Mouse (Mus musculus): ENCODE measurements around the gene Olfr690. TPM values are rescaled to one million over a fixed set of nuclear protein-coding genes. Genes with fewer than 3 reads are reported as not detected.

The Olfr690 gene
- not detected in 2 replicates for polyA plus RNA-seq (2012; rRNA removed)
- polyA plus RNA-seq (2014; fragmentation: Nextera tagmentation; extraction: Ambion mirVana), result not detected in 2 replicates

DNA sequence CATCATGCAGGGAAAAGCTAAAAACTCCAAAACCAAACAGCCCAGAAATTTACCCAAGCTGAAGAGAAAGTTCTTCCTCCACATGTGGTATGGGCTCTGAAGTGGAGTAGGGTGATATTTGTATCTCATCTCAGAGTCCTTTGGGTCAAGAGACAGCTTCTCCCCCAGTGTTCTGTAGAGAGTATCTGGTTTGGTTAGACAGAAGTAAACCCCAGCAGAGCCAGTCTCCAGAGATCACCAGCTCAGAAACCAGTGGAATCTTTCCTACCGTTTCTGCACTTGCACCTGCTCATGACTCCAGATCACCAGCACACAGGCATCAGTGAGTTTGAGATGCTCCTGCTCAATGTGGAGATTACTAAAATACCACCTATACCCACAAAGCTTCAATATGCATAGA is at the start of gene Olfr690:
Gene Olfr690, minus strand, starts transcription at position 101 of the 400 bp plus-strand sequence.
- H3K27me3 ChIP-seq (ENCODE audit: control insufficient read depth, insufficient read depth, low read length), result no peaks in the 10 kb centered on the region
- H3K4me1 ChIP-seq (ENCODE audit: control insufficient read depth, insufficient read depth, low read length), result no peaks in the 10 kb centered on the region
- ATAC-seq (ENCODE audit: low FRiP score, low read depth), result no peak
- H3K9ac ChIP-seq (ENCODE audit: low read depth, low read length, severe bottlenecking), result no peak within 1 kb of the TSS
- no peak within 1 kb of the TSS for H3K27ac ChIP-seq (replicated peaks; ENCODE audit: low read depth, low read length)
- no peak for TF ChIP-seq POLR2A (IDR thresholded peaks at IDR 0.05; ENCODE audit: borderline replicate concordance, extremely low read depth, insufficient read depth, insufficient read length)
- DNase-seq (ENCODE audit: low spot score), result no peak
- H3K9me3 ChIP-seq (ENCODE audit: control insufficient read depth, low read length), result no peaks in the 10 kb centered on the region
- H3K4me3 ChIP-seq (replicated peaks; ENCODE audit: low read length), result no peak within 1 kb of the TSS
- no peak within 1 kb of the TSS for H3K4me2 ChIP-seq (replicated peaks; ENCODE audit: low read depth, low read length, severe bottlenecking)
- no peaks in the 10 kb centered on the region for H3K36me3 ChIP-seq (ENCODE audit: control insufficient read depth, insufficient read depth, low read length)
- 85% methylated on average over 1 of the region's 1 CpGs for WGBS

- 95% methylated on average over 3 of the region's 3 CpGs for WGBS
- Histone ChIP-seq H3K27ac (replicated peaks; ENCODE audit: low read depth, low read length) (no peak overlapping the region), H3K4me1 (ENCODE audit: control insufficient read depth, insufficient read depth, low read length) (no peaks in the 10 kb centered on the region), H3K27me3 (ENCODE audit: control insufficient read depth, insufficient read depth, low read length) (no peaks in the 10 kb centered on the region), H3K9me3 (ENCODE audit: control insufficient read depth, low read length) (no peaks in the 10 kb centered on the region), H3K4me3 (replicated peaks; ENCODE audit: low read length) (no peak overlapping the region), H3K36me3 (ENCODE audit: control insufficient read depth, insufficient read depth, low read length) (peaks cover 79% of the 10 kb centered on the region), H3K4me2 (replicated peaks; ENCODE audit: low read depth, low read length, severe bottlenecking) (no peak overlapping the region), H3K9ac (ENCODE audit: low read depth, low read length, severe bottlenecking) (no peak overlapping the region)
- TF ChIP-seq POLR2A (IDR thresholded peaks at IDR 0.05; ENCODE audit: borderline replicate concordance, extremely low read depth, insufficient read depth, insufficient read length), result no peak
- DNase-seq (ENCODE audit: low spot score) (no peak), ATAC-seq (ENCODE audit: low FRiP score, low read depth) (no peak)
These were observed 46.4 kb upstream of the Olfr690 start for GRCm38 (mm10) chr7:105380329-105380728.

GRCm38 (mm10) chr7:105374866-105375265 is 41.0 kb upstream of the Olfr690 start, which contains the start of gene Gm5901:
Gene Gm5901 (plus strand): TSS chr7:105375038.
- DNase-seq (ENCODE audit: low spot score) (no peak), ATAC-seq (ENCODE audit: low FRiP score, low read depth) (no peak)
- Histone ChIP-seq H3K4me1 (ENCODE audit: control insufficient read depth, insufficient read depth, low read length) (no peaks in the 10 kb centered on the region), H3K4me3 (replicated peaks; ENCODE audit: low read length) (no peak within 1 kb of the TSS), H3K9ac (ENCODE audit: low read depth, low read length, severe bottlenecking) (no peak within 1 kb of the TSS), H3K27me3 (ENCODE audit: control insufficient read depth, insufficient read depth, low read length) (no peaks in the 10 kb centered on the region), H3K27ac (replicated peaks; ENCODE audit: low read depth, low read length) (no peak within 1 kb of the TSS), H3K9me3 (ENCODE audit: control insufficient read depth, low read length) (no peaks in the 10 kb centered on the region), H3K4me2 (replicated peaks; ENCODE audit: low read depth, low read length, severe bottlenecking) (no peak within 1 kb of the TSS), H3K36me3 (ENCODE audit: control insufficient read depth, insufficient read depth, low read length) (peaks cover 50% of the 10 kb centered on the region)
- no peak for TF ChIP-seq POLR2A (IDR thresholded peaks at IDR 0.05; ENCODE audit: borderline replicate concordance, extremely low read depth, insufficient read depth, insufficient read length)
- WGBS, result 73% methylated on average over 1 of the region's 1 CpGs

GRCm38 (mm10) chr7:105373976-105374375 is 40.1 kb upstream of the Olfr690 start:
- no peak overlapping the region for H3K4me3 ChIP-seq (replicated peaks; ENCODE audit: low read length)
- H3K4me1 ChIP-seq (ENCODE audit: control insufficient read depth, insufficient read depth, low read length), result no peaks in the 10 kb centered on the region
- ATAC-seq (ENCODE audit: low FRiP score, low read depth), result no peak
- TF ChIP-seq POLR2A (IDR thresholded peaks at IDR 0.05; ENCODE audit: borderline replicate concordance, extremely low read depth, insufficient read depth, insufficient read length), result no peak
- H3K9ac ChIP-seq (ENCODE audit: low read depth, low read length, severe bottlenecking), result no peak overlapping the region
- WGBS, result 97% methylated on average over 3 of the region's 3 CpGs
- no peaks in the 10 kb centered on the region for H3K27me3 ChIP-seq (ENCODE audit: control insufficient read depth, insufficient read depth, low read length)
- H3K27ac ChIP-seq (replicated peaks; ENCODE audit: low read depth, low read length), result no peak overlapping the region
- H3K9me3 ChIP-seq (ENCODE audit: control insufficient read depth, low read length), result no peaks in the 10 kb centered on the region
- H3K4me2 ChIP-seq (replicated peaks; ENCODE audit: low read depth, low read length, severe bottlenecking), result no peak overlapping the region
- DNase-seq (ENCODE audit: low spot score), result no peak
- peaks cover 41% of the 10 kb centered on the region for H3K36me3 ChIP-seq (ENCODE audit: control insufficient read depth, insufficient read depth, low read length)

GRCm38 (mm10) chr7:105373509-105373908 is 39.6 kb upstream of the Olfr690 start:
- ATAC-seq (ENCODE audit: low FRiP score, low read depth) (no peak), DNase-seq (ENCODE audit: low spot score) (no peak)
- Histone ChIP-seq H3K4me1 (ENCODE audit: control insufficient read depth, insufficient read depth, low read length) (no peaks in the 10 kb centered on the region), H3K27ac (replicated peaks; ENCODE audit: low read depth, low read length) (no peak overlapping the region), H3K36me3 (ENCODE audit: control insufficient read depth, insufficient read depth, low read length) (peaks cover 36% of the 10 kb centered on the region), H3K4me3 (replicated peaks; ENCODE audit: low read length) (no peak overlapping the region), H3K4me2 (replicated peaks; ENCODE audit: low read depth, low read length, severe bottlenecking) (no peak overlapping the region), H3K9ac (ENCODE audit: low read depth, low read length, severe bottlenecking) (no peak overlapping the region), H3K9me3 (ENCODE audit: control insufficient read depth, low read length) (no peaks in the 10 kb centered on the region), H3K27me3 (ENCODE audit: control insufficient read depth, insufficient read depth, low read length) (no peaks in the 10 kb centered on the region)
- TF ChIP-seq POLR2A (IDR thresholded peaks at IDR 0.05; ENCODE audit: borderline replicate concordance, extremely low read depth, insufficient read depth, insufficient read length), result no peak
- WGBS, result 90% methylated on average over 4 of the region's 4 CpGs

DNA sequence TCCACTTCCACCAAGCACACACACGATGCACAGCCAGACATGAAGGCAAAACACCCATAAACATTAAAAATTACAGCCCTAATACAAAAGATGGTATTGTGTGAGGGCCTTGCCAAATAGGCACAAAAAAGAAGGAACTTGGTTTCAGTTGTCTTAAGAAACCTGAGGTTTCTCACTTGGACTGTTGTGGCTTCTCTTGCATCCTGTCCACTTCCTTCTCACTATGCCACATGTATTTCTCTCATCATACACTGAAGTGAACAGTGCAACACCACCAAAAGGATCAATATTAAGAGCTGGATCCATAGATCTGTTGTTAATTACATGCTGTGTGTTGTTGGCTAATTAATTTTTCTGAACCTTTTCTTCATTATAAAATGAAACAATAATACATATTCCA is 39.0 kb upstream of the Olfr690 start:
- Histone ChIP-seq H3K4me3 (replicated peaks; ENCODE audit: low read length) (no peak overlapping the region), H3K4me1 (ENCODE audit: control insufficient read depth, insufficient read depth, low read length) (no peaks in the 10 kb centered on the region), H3K9me3 (ENCODE audit: control insufficient read depth, low read length) (no peaks in the 10 kb centered on the region), H3K27me3 (ENCODE audit: control insufficient read depth, insufficient read depth, low read length) (no peaks in the 10 kb centered on the region), H3K9ac (ENCODE audit: low read depth, low read length, severe bottlenecking) (no peak overlapping the region), H3K4me2 (replicated peaks; ENCODE audit: low read depth, low read length, severe bottlenecking) (no peak overlapping the region), H3K36me3 (ENCODE audit: control insufficient read depth, insufficient read depth, low read length) (peaks cover 30% of the 10 kb centered on the region), H3K27ac (replicated peaks; ENCODE audit: low read depth, low read length) (no peak overlapping the region)
- DNase-seq (ENCODE audit: low spot score) (no peak), ATAC-seq (ENCODE audit: low FRiP score, low read depth) (no peak)
- WGBS, result 86% methylated on average over 1 of the region's 1 CpGs
- no peak for TF ChIP-seq POLR2A (IDR thresholded peaks at IDR 0.05; ENCODE audit: borderline replicate concordance, extremely low read depth, insufficient read depth, insufficient read length)

Data from limb, embryonic 14.5 days (tissue).